Mouse (Mus musculus): ENCODE measurements around the gene Dtl. TPM values are rescaled to one million over a fixed set of nuclear protein-coding genes. Genes with fewer than 3 reads are reported as not detected.
A peak's percentile ranks its signal among the peaks of the same experiment; 100 is the strongest.

Gene Dtl
- total RNA-seq (2014; rRNA removed) (0.28 and 0.74 TPM in 2 replicates), polyA plus RNA-seq (2012; rRNA removed) (0.07 TPM in 2 replicates)

DNA sequence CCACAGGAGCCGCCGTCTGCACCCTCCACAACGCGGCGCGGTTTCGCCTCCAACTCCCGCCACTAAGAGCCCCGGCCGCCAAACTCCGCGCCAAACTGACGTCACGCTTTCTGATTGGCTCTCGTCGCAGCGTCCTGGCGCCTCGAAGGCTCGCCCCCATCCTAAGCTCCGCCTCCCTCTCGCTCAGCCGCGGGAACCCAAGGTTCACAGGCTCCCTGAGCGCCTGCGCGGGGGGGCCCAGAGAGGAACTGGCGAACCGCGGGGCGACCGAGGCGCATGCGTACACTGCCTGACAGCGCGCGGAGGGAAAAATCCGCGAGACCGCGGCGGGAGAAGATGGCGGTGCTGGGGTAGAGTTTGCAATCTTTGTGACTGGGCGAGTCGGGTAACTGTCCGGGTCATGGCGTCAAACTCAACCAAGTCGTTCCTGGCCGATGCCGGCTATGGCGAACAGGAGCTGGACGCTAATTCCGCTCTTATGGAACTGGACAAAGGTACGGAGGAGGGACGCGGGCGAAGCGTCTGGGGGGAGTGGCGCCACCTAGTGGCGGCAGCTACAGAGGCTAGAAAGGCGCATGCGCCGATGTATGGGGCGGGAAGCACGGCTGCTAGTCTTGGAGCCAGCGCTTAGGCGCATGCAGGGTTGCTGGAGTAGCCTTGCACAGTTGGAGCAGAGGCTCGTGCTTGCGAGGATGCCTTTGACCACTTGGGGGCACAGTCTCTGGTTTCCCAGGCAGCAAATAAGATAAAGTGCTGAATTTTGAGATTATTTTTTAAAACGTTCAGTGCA is at the start of gene Dtl, which contains the start of gene Ints7:
Dtl (minus strand) TSS at position 87 of the 790 bp plus-strand sequence.
Ints7 (plus strand) TSS at position 179 of the 790 bp plus-strand sequence.
- H3K36me3 ChIP-seq (ENCODE audit: control insufficient read depth, insufficient read depth, low read length), result no peaks in the 10 kb centered on the region
- peak within 1 kb of the TSS; percentile 90 for H3K4me3 ChIP-seq (ENCODE audit: insufficient read depth, low read depth, low read length)
- WGBS, result under 1% methylated on average over 69 of the region's 70 CpGs
- no peaks in the 10 kb centered on the region for H3K27me3 ChIP-seq (ENCODE audit: control insufficient read depth, insufficient read depth, low read length)
- peak; percentile 90 for DNase-seq (ENCODE audit: extremely low read depth, low read depth, low spot score)
- H3K9ac ChIP-seq (ENCODE audit: low read depth, low read length), result peak within 1 kb of the TSS; percentile 90
- H3K27ac ChIP-seq (replicated peaks; ENCODE audit: insufficient read depth, low read depth, low read length), result peak within 1 kb of the TSS; percentile 96
- peaks cover 20% of the 10 kb centered on the region; the same call in 1 of the 2 replicates for H3K79me2 ChIP-seq (ENCODE audit: control insufficient read depth, insufficient read depth, low read length)
- H3K4me1 ChIP-seq (ENCODE audit: control insufficient read depth, insufficient read depth, low read length), result peaks cover 8% of the 10 kb centered on the region
- TF ChIP-seq CTCF (IDR thresholded peaks at IDR 0.05; ENCODE audit: low read depth, low read length) (peak; percentile 83), POLR2A (IDR thresholded peaks at IDR 0.05; ENCODE audit: extremely low read depth, insufficient read depth, low read length) (peak; percentile 72; the same call in 1 of the 2 replicates)

GRCm38 (mm10) chr1:191625026-191625425 is 49.7 kb upstream of the Dtl start:
- no peak overlapping the region for H3K27ac ChIP-seq (replicated peaks; ENCODE audit: insufficient read depth, low read depth, low read length)
- no peaks in the 10 kb centered on the region for H3K27me3 ChIP-seq (ENCODE audit: control insufficient read depth, insufficient read depth, low read length)

DNA sequence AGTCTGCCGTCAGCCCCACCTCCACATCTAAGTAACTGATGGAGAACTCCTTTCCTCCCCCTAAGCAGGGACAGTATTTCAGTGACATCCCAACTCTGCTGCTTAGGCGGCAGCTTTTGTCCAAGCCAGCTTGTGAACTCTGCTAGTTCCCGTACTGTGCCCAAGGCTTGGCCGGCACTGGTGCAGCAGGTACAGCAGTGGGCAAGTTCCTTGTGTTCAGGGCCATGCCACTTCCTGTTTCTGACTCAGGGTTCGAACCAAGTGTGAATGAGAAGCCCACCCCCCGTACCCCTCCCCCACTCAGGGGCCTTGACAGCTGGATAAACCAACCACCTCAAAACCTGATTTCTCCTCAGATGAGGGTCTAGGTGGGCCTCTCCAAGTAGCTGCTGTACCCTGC is 49.1 kb upstream of the Dtl start:
- no peak overlapping the region for H3K4me3 ChIP-seq (ENCODE audit: insufficient read depth, low read depth, low read length)
- no peak overlapping the region for H3K27ac ChIP-seq (replicated peaks; ENCODE audit: insufficient read depth, low read depth, low read length)
- H3K4me1 ChIP-seq (ENCODE audit: control insufficient read depth, insufficient read depth, low read length), result peaks cover 12% of the 10 kb centered on the region
- no peak overlapping the region for H3K9ac ChIP-seq (ENCODE audit: low read depth, low read length)
- peaks cover 7% of the 10 kb centered on the region for H3K36me3 ChIP-seq (ENCODE audit: control insufficient read depth, insufficient read depth, low read length)
- TF ChIP-seq CTCF (IDR thresholded peaks at IDR 0.05; ENCODE audit: low read depth, low read length) (no peak), POLR2A (IDR thresholded peaks at IDR 0.05; ENCODE audit: extremely low read depth, insufficient read depth, low read length) (no peak)
- 81% methylated on average over 6 of the region's 6 CpGs for WGBS
- no peak for DNase-seq (ENCODE audit: extremely low read depth, low read depth, low spot score)
- H3K79me2 ChIP-seq (ENCODE audit: control insufficient read depth, insufficient read depth, low read length), result no peaks in the 10 kb centered on the region
- no peaks in the 10 kb centered on the region for H3K27me3 ChIP-seq (ENCODE audit: control insufficient read depth, insufficient read depth, low read length)

More at GRCm38 (mm10) chr1:191625026-191625425, 49.7 kb upstream of the Dtl start:
- H3K36me3 ChIP-seq (ENCODE audit: control insufficient read depth, insufficient read depth, low read length), result peaks cover 5% of the 10 kb centered on the region
- no peak for DNase-seq (ENCODE audit: extremely low read depth, low read depth, low spot score)
- no peaks in the 10 kb centered on the region for H3K79me2 ChIP-seq (ENCODE audit: control insufficient read depth, insufficient read depth, low read length)
- 85% methylated on average over 6 of the region's 6 CpGs for WGBS
- no peak overlapping the region for H3K9ac ChIP-seq (ENCODE audit: low read depth, low read length)
- TF ChIP-seq POLR2A (IDR thresholded peaks at IDR 0.05; ENCODE audit: extremely low read depth, insufficient read depth, low read length) (no peak), CTCF (IDR thresholded peaks at IDR 0.05; ENCODE audit: low read depth, low read length) (no peak)
- H3K4me1 ChIP-seq (ENCODE audit: control insufficient read depth, insufficient read depth, low read length), result peaks cover 12% of the 10 kb centered on the region
- no peak overlapping the region for H3K4me3 ChIP-seq (ENCODE audit: insufficient read depth, low read depth, low read length)

DNA sequence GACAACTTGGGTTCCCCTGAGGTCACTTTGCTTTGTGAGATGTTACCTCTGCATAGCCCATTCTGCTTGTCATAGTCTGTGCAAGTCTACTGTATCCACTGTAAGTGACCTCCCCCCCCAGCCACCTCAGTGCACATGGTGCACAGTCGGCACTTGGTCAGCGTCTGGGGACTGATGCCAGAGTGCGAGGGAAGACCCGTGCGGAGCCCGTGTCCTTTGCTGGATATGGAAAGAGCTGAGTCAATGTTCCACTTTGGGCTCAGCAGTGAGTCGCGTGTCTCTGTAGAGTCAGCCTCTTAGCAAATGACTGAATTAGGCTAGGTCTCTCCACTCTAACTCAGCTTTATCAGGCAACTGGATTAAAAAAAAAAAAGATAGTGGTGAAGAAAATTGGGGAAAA is 47.5 kb upstream of the Dtl start:
- no peak overlapping the region for H3K27ac ChIP-seq (replicated peaks; ENCODE audit: insufficient read depth, low read depth, low read length)
- no peaks in the 10 kb centered on the region for H3K79me2 ChIP-seq (ENCODE audit: control insufficient read depth, insufficient read depth, low read length)
- H3K36me3 ChIP-seq (ENCODE audit: control insufficient read depth, insufficient read depth, low read length), result peaks cover 8% of the 10 kb centered on the region
- DNase-seq (ENCODE audit: extremely low read depth, low read depth, low spot score), result no peak
- H3K4me3 ChIP-seq (ENCODE audit: insufficient read depth, low read depth, low read length), result no peak overlapping the region
- peaks cover 4% of the 10 kb centered on the region; the same call in 1 of the 2 replicates for H3K4me1 ChIP-seq (ENCODE audit: control insufficient read depth, insufficient read depth, low read length)
- H3K9ac ChIP-seq (ENCODE audit: low read depth, low read length), result no peak overlapping the region
- WGBS, result 80% methylated on average over 8 of the region's 8 CpGs
- H3K27me3 ChIP-seq (ENCODE audit: control insufficient read depth, insufficient read depth, low read length), result no peaks in the 10 kb centered on the region
- TF ChIP-seq CTCF (IDR thresholded peaks at IDR 0.05; ENCODE audit: low read depth, low read length), result no peak
- TF ChIP-seq POLR2A (IDR thresholded peaks at IDR 0.05; ENCODE audit: extremely low read depth, insufficient read depth, low read length), result no peak

DNA sequence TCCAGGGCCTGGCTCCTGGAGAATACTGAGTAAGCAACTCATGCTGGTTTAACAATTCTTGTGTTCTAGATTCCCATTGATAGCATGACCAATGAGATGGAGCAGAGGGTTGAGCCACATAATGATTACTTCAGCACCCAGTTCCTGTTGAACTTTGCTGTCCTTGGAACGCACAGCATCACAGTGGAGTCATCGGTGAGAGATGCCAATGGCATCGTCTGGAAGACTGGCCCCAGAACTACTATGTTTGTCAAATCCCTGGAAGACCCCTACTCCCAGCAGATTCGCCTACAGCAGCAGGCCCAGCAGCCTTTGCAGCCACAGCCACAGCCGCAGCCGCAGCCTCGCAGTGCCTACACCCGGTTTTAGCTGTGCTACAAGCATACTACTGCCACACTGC is 45.8 kb upstream of the Dtl start:
- peak; percentile 55 for DNase-seq (ENCODE audit: extremely low read depth, low read depth, low spot score)
- WGBS, result 70% methylated on average over 8 of the region's 8 CpGs
- H3K9ac ChIP-seq (ENCODE audit: low read depth, low read length), result no peak overlapping the region

More for the DNA sequence above, 45.8 kb upstream of the Dtl start:
- no peaks in the 10 kb centered on the region for H3K79me2 ChIP-seq (ENCODE audit: control insufficient read depth, insufficient read depth, low read length)
- TF ChIP-seq POLR2A (IDR thresholded peaks at IDR 0.05; ENCODE audit: extremely low read depth, insufficient read depth, low read length) (no peak), CTCF (IDR thresholded peaks at IDR 0.05; ENCODE audit: low read depth, low read length) (no peak)
- H3K36me3 ChIP-seq (ENCODE audit: control insufficient read depth, insufficient read depth, low read length), result peaks cover 18% of the 10 kb centered on the region
- no peak overlapping the region for H3K27ac ChIP-seq (replicated peaks; ENCODE audit: insufficient read depth, low read depth, low read length)
- H3K27me3 ChIP-seq (ENCODE audit: control insufficient read depth, insufficient read depth, low read length), result no peaks in the 10 kb centered on the region
- no peak overlapping the region for H3K4me3 ChIP-seq (ENCODE audit: insufficient read depth, low read depth, low read length)
- H3K4me1 ChIP-seq (ENCODE audit: control insufficient read depth, insufficient read depth, low read length), result peaks cover 2% of the 10 kb centered on the region; the same call in 1 of the 2 replicates

Data from liver, adult 2 months (tissue).